Mouse (Mus musculus): ENCODE results near the gene Pml. TPM values are rescaled to one million over a fixed set of nuclear protein-coding genes. Genes with fewer than 3 reads are reported as not detected.
"Not testable (repeated sequence)": the region's sequence is repeated elsewhere in the genome, so short reads cannot be mapped to it uniquely, and the experiment has no call there.

The Pml gene
- polyA plus RNA-seq, 1 experiment from 2014 or later, result 3.9 TPM

- DNase-seq (no peak), ATAC-seq (ENCODE audit: low FRiP score, low TSS enrichment) (no peak)
- Histone ChIP-seq H3K27ac (replicated peaks; ENCODE audit: low read depth, low read length) (no peak overlapping the region), H3K36me3 (ENCODE audit: control insufficient read depth, insufficient read depth, low read length) (no peaks in the 10 kb centered on the region), H3K27me3 (ENCODE audit: control insufficient read depth, insufficient read depth, low read length) (no peaks in the 10 kb centered on the region), H3K4me2 (ENCODE audit: low read length) (no peak overlapping the region), H3K4me3 (replicated peaks; ENCODE audit: low read depth, low read length) (no peak overlapping the region), H3K9ac (replicated peaks; ENCODE audit: low read length) (no peak overlapping the region), H3K9me3 (ENCODE audit: control insufficient read depth, low read length) (no peaks in the 10 kb centered on the region), H3K4me1 (ENCODE audit: control insufficient read depth, insufficient read depth, low read length) (no peaks in the 10 kb centered on the region)
- WGBS, result 51% methylated on average over 3 of the region's 3 CpGs
These were observed 25.0 kb upstream of the Pml start for GRCm38 (mm10) chr9:58274626-58275025.

- ATAC-seq (ENCODE audit: low FRiP score, low TSS enrichment) (no peak), DNase-seq (no peak)
- no peak overlapping the region for H3K4me2 ChIP-seq (ENCODE audit: low read length)
- H3K27me3 ChIP-seq (ENCODE audit: control insufficient read depth, insufficient read depth, low read length), result no peaks in the 10 kb centered on the region
- H3K9me3 ChIP-seq (ENCODE audit: control insufficient read depth, low read length), result no peaks in the 10 kb centered on the region
- no peak overlapping the region for H3K9ac ChIP-seq (replicated peaks; ENCODE audit: low read length)
- WGBS, result 84% methylated on average over 7 of the region's 7 CpGs
- no peak overlapping the region for H3K4me3 ChIP-seq (replicated peaks; ENCODE audit: low read depth, low read length)
- no peak overlapping the region for H3K27ac ChIP-seq (replicated peaks; ENCODE audit: low read depth, low read length)
- no peaks in the 10 kb centered on the region for H3K4me1 ChIP-seq (ENCODE audit: control insufficient read depth, insufficient read depth, low read length)
- no peaks in the 10 kb centered on the region for H3K36me3 ChIP-seq (ENCODE audit: control insufficient read depth, insufficient read depth, low read length)
These were observed 24.6 kb upstream of the Pml start for GRCm38 (mm10) chr9:58274101-58274604.

GRCm38 (mm10) chr9:58272855-58273254, 23.3 kb upstream of the Pml start:
- no peak overlapping the region for H3K4me3 ChIP-seq (replicated peaks; ENCODE audit: low read depth, low read length)
- H3K9ac ChIP-seq (replicated peaks; ENCODE audit: low read length), result no peak overlapping the region
- no peak overlapping the region for H3K27ac ChIP-seq (replicated peaks; ENCODE audit: low read depth, low read length)
- H3K27me3 ChIP-seq (ENCODE audit: control insufficient read depth, insufficient read depth, low read length), result no peaks in the 10 kb centered on the region
- ATAC-seq (ENCODE audit: low FRiP score, low TSS enrichment) (no peak), DNase-seq (no peak)
- no peaks in the 10 kb centered on the region for H3K9me3 ChIP-seq (ENCODE audit: control insufficient read depth, low read length)
- no peaks in the 10 kb centered on the region for H3K4me1 ChIP-seq (ENCODE audit: control insufficient read depth, insufficient read depth, low read length)
- H3K4me2 ChIP-seq (ENCODE audit: low read length), result no peak overlapping the region
- H3K36me3 ChIP-seq (ENCODE audit: control insufficient read depth, insufficient read depth, low read length), result no peaks in the 10 kb centered on the region
- 72% methylated on average over 9 of the region's 9 CpGs for WGBS

GRCm38 (mm10) chr9:58272068-58272541, 22.5 kb upstream of the Pml start:
- 80% methylated on average over 2 of the region's 2 CpGs for whole genome bisulfite sequencing
- H3K9me3 ChIP-seq (ENCODE audit: control insufficient read depth, low read length), result no peaks in the 10 kb centered on the region
- H3K4me1 ChIP-seq (ENCODE audit: control insufficient read depth, insufficient read depth, low read length), result no peaks in the 10 kb centered on the region
- H3K36me3 ChIP-seq (ENCODE audit: control insufficient read depth, insufficient read depth, low read length), result no peaks in the 10 kb centered on the region
- no peak overlapping the region for H3K4me3 ChIP-seq (replicated peaks; ENCODE audit: low read depth, low read length)
- no peak overlapping the region for H3K27ac ChIP-seq (replicated peaks; ENCODE audit: low read depth, low read length)
- H3K9ac ChIP-seq (replicated peaks; ENCODE audit: low read length), result no peak overlapping the region
- no peaks in the 10 kb centered on the region for H3K27me3 ChIP-seq (ENCODE audit: control insufficient read depth, insufficient read depth, low read length)
- H3K4me2 ChIP-seq (ENCODE audit: low read length), result no peak overlapping the region
- DNase-seq (no peak), ATAC-seq (ENCODE audit: low FRiP score, low TSS enrichment) (no peak)

- H3K4me2 ChIP-seq (ENCODE audit: low read length); H3K36me3 ChIP-seq (ENCODE audit: control insufficient read depth, insufficient read depth, low read length); H3K27me3 ChIP-seq (ENCODE audit: control insufficient read depth, insufficient read depth, low read length); H3K4me3 ChIP-seq (replicated peaks; ENCODE audit: low read depth, low read length); H3K4me1 ChIP-seq (ENCODE audit: control insufficient read depth, insufficient read depth, low read length); ATAC-seq (ENCODE audit: low FRiP score, low TSS enrichment); DNase-seq; H3K9me3 ChIP-seq (ENCODE audit: control insufficient read depth, low read length); H3K27ac ChIP-seq (replicated peaks; ENCODE audit: low read depth, low read length); H3K9ac ChIP-seq (replicated peaks; ENCODE audit: low read length): not testable (repeated sequence)
- 93% methylated on average over 9 of the region's 9 CpGs for WGBS
These were observed 22.0 kb upstream of the Pml start for GRCm38 (mm10) chr9:58271551-58271950.

- ATAC-seq (ENCODE audit: low FRiP score, low TSS enrichment) (no peak), DNase-seq (no peak)
- H3K9me3 ChIP-seq (ENCODE audit: control insufficient read depth, low read length), result no peaks in the 10 kb centered on the region
- no peaks in the 10 kb centered on the region for H3K36me3 ChIP-seq (ENCODE audit: control insufficient read depth, insufficient read depth, low read length)
- no peak overlapping the region for H3K4me2 ChIP-seq (ENCODE audit: low read length)
- WGBS, result 94% methylated on average over 3 of the region's 3 CpGs
- H3K4me1 ChIP-seq (ENCODE audit: control insufficient read depth, insufficient read depth, low read length), result no peaks in the 10 kb centered on the region
- no peak overlapping the region for H3K27ac ChIP-seq (replicated peaks; ENCODE audit: low read depth, low read length)
- no peaks in the 10 kb centered on the region for H3K27me3 ChIP-seq (ENCODE audit: control insufficient read depth, insufficient read depth, low read length)
- no peak overlapping the region for H3K9ac ChIP-seq (replicated peaks; ENCODE audit: low read length)
- H3K4me3 ChIP-seq (replicated peaks; ENCODE audit: low read depth, low read length), result no peak overlapping the region
These were observed 21.5 kb upstream of the Pml start for GRCm38 (mm10) chr9:58271109-58271508.

GRCm38 (mm10) chr9:58270081-58270480, 20.5 kb upstream of the Pml start:
- H3K36me3 ChIP-seq (ENCODE audit: control insufficient read depth, insufficient read depth, low read length), result no peaks in the 10 kb centered on the region
- no peak overlapping the region for H3K4me2 ChIP-seq (ENCODE audit: low read length)
- no peaks in the 10 kb centered on the region for H3K27me3 ChIP-seq (ENCODE audit: control insufficient read depth, insufficient read depth, low read length)
- DNase-seq (no peak), ATAC-seq (ENCODE audit: low FRiP score, low TSS enrichment) (no peak)
- no peaks in the 10 kb centered on the region for H3K4me1 ChIP-seq (ENCODE audit: control insufficient read depth, insufficient read depth, low read length)
- H3K4me3 ChIP-seq (replicated peaks; ENCODE audit: low read depth, low read length), result no peak overlapping the region
- H3K9ac ChIP-seq (replicated peaks; ENCODE audit: low read length), result no peak overlapping the region
- 63% methylated on average over 3 of the region's 3 CpGs for WGBS
- H3K27ac ChIP-seq (replicated peaks; ENCODE audit: low read depth, low read length), result no peak overlapping the region
- H3K9me3 ChIP-seq (ENCODE audit: control insufficient read depth, low read length), result no peaks in the 10 kb centered on the region

GRCm38 (mm10) chr9:58268384-58269313, 19.1 kb upstream of the Pml start:
- no peaks in the 10 kb centered on the region for H3K4me1 ChIP-seq (ENCODE audit: control insufficient read depth, insufficient read depth, low read length)
- no peaks in the 10 kb centered on the region for H3K27me3 ChIP-seq (ENCODE audit: control insufficient read depth, insufficient read depth, low read length)
- no peaks in the 10 kb centered on the region for H3K9me3 ChIP-seq (ENCODE audit: control insufficient read depth, low read length)
- H3K27ac ChIP-seq (replicated peaks; ENCODE audit: low read depth, low read length), result no peak overlapping the region
- 57% methylated on average over 12 of the region's 12 CpGs for WGBS
- 0 out of 2 replicates have a peak, but pooled peaks cover 6% of the 10 kb centered on the region for H3K36me3 ChIP-seq (ENCODE audit: control insufficient read depth, insufficient read depth, low read length)
- DNase-seq (peak; percentile 84), ATAC-seq (ENCODE audit: low FRiP score, low TSS enrichment) (no peak)
- H3K4me2 ChIP-seq (ENCODE audit: low read length), result no peak overlapping the region
- H3K9ac ChIP-seq (replicated peaks; ENCODE audit: low read length), result no peak overlapping the region
- no peak overlapping the region for H3K4me3 ChIP-seq (replicated peaks; ENCODE audit: low read depth, low read length)

GRCm38 (mm10) chr9:58267046-58267445, 17.5 kb upstream of the Pml start:
- H3K4me1 ChIP-seq (ENCODE audit: control insufficient read depth, insufficient read depth, low read length), result no peaks in the 10 kb centered on the region
- H3K27ac ChIP-seq (replicated peaks; ENCODE audit: low read depth, low read length), result no peak overlapping the region
- H3K9me3 ChIP-seq (ENCODE audit: control insufficient read depth, low read length), result no peaks in the 10 kb centered on the region
- H3K4me2 ChIP-seq (ENCODE audit: low read length), result no peak overlapping the region
- no peak for ATAC-seq (ENCODE audit: low FRiP score, low TSS enrichment)
- H3K4me3 ChIP-seq (replicated peaks; ENCODE audit: low read depth, low read length), result no peak overlapping the region
- no peak overlapping the region for H3K9ac ChIP-seq (replicated peaks; ENCODE audit: low read length)
- H3K27me3 ChIP-seq (ENCODE audit: control insufficient read depth, insufficient read depth, low read length), result no peaks in the 10 kb centered on the region
- DNase-seq, result no peak
- H3K36me3 ChIP-seq (ENCODE audit: control insufficient read depth, insufficient read depth, low read length), result peaks cover 16% of the 10 kb centered on the region
- 81% methylated on average over 3 of the region's 3 CpGs for WGBS
